Mouse (Mus musculus) CH12.LX (cell line): Measurements from ENCODE around the gene Prkg1.

Experiments used
- CTCF ChIP-seq, 2 experiments: IDR thresholded peaks in 1 of 2; conservative IDR thresholded peaks in 1 of 2; 2 replicates each; pipeline ENCODE4 v1.5.1; 2011 to 2012; ENCODE audit warnings: low read depth in 2 of 2, low read length in 2 of 2, improper control_type of control experiment in 1 of 2, inconsistent platforms in 1 of 2, mild to moderate bottlenecking in 1 of 2, moderate library complexity in 1 of 2
- MAX ChIP-seq: IDR thresholded peaks from 2 replicates; pipeline ENCODE4 v1.6.1; 2011; ENCODE audit warnings: low read length, improper control_type of control experiment
- NELFE ChIP-seq: IDR thresholded peaks from 2 replicates; pipeline ENCODE4 v1.6.1; 2011; ENCODE audit warnings: low read depth, low read length, improper control_type of control experiment
- POLR2A ChIP-seq: IDR thresholded peaks from 2 replicates; pipeline ENCODE4 v1.6.1; 2011; ENCODE audit warnings: low read depth, mild to moderate bottlenecking, improper control_type of control experiment, low read length
- POLR2AphosphoS2 ChIP-seq: IDR thresholded peaks from 2 replicates; pipeline ENCODE4 v1.6.1; 2011; ENCODE audit warnings: low read depth, low read length, improper control_type of control experiment
- USF2 ChIP-seq: conservative IDR thresholded peaks from 2 replicates; pipeline ENCODE4 v1.6.1; 2011; ENCODE audit warnings: low read depth, low read length, improper control_type of control experiment
- ZMIZ1 ChIP-seq: IDR thresholded peaks from 2 replicates; pipeline ENCODE4 v1.6.1; 2012; ENCODE audit warnings: low read depth, mild to moderate bottlenecking, inconsistent platforms, low read length, improper control_type of control experiment

- TF ChIP-seq CTCF (conservative IDR thresholded peaks at IDR 0.05 in 1 of 2, IDR thresholded peaks at IDR 0.05 in 1 of 2; ENCODE audit: low read depth in 2 of 2, low read length in 2 of 2) (no peak), NELFE (no peak), USF2 (no peak), POLR2A (no peak), ZMIZ1 (no peak), MAX (no peak), POLR2AphosphoS2 (no peak)
These were observed 541.4 kb downstream of the Prkg1 start for GRCm38 (mm10) chr19:31223457-31223856.
